Mouse (Mus musculus): ENCODE results near the gene Susd1.

The Susd1 gene

GRCm38 (mm10) chr4:59277958-59278357 lies 160.5 kb downstream of the Susd1 start:
- DNase-seq = no peak

DNA sequence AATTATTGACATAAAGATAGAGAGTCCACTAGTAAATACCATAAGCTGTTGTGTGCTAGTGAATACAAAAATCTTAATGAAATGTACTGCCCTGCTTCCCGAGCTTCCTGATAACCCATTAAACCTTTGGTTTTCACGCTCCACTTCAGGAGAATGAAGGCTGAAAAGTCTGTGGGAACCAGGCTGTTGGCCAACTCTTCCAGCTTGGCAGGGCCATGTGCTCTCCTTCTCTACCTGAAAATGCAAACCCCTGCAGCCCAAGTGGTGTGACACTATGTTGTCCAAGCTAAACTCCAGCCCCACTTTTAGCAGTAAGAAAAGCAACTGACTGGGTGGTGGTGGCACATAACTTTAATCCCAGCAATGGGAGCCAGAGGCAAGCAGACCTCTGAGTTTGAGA lies 162.5 kb downstream of the Susd1 start:
- no peak for DNase-seq

DNA sequence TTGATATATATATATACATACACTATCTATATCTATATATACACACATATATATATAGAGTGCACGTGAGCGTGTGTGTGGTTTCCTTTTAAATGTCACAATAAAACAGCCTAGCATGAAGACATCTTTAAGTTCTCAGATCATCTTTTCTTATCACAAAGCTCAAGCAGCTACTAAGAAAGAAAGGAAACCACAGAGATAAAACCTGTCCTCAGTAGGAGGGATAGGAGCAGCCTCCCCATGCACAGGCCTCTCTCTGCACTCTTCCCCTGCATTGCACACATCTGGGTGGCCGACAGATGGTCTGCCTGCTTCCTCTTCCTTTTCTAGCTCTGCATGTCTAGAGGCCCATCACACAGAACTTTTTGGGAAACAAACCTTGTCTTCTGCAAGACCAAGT lies 162.9 kb downstream of the Susd1 start:
- no peak for DNase-seq

DNA sequence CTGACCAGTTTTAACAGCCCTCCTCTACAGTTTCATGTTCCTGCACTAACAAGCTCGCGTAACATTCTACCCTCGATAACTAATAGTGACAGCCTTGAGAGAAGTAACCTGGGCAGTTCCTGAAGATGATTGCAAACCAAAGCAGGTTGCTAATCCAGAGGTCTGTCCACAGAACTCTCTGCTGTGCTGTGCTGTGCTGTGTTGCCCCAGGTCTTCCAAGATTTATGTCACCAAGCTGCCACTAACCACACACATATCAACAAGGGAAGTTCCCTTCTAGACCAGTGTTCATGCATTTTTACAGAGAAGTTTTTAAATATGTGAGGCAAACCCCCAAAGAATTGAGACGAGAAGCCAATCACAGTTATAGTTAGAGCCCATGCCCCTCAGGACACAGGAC lies 164.3 kb downstream of the Susd1 start:
- no peak for DNase-seq

GRCm38 (mm10) chr4:59273342-59273741 lies 165.1 kb downstream of the Susd1 start:
- DNase-seq = peak; percentile 67

DNA sequence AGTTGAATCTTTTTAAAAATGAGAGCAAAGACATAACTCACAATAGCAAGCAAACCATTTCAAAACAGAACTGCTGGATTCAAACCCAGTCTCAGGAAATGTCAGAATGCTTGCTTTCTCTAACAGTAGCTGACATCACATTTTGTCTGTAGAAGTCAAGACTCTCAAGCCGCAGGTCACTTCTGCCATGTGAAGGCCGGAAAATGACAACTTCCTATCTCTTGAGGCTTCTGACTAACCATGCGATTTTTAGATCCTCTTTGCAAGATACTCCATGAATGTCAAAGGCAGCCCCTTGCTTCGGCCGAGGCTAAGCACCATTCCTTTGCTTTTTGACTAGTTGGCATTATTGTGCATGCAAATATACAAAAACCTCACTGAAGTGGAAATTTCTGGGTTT lies 172.8 kb downstream of the Susd1 start:
- DNase-seq = no peak

GRCm38 (mm10) chr4:59265182-59265581 lies 173.3 kb downstream of the Susd1 start:
- no peak for DNase-seq

Measured in kidney, adult 18-20 months (tissue).